Mouse (Mus musculus) splenic B cell, adult 2 months (primary cell): ENCODE measurements around the gene Smlr1.

Experiments used
- DNase-seq: peaks from one replicate; pipeline ENCODE4 v3.0.0-alpha.2; 2011; ENCODE audit warnings: low read depth, low spot score
- H3K27me3 ChIP-seq: 2 replicates; pipeline ENCODE4 v1.6.1; 2012; ENCODE audit warnings: mild to moderate bottlenecking, low read length, moderate library complexity, mixed read lengths; ENCODE audit not compliant: control insufficient read depth, poor library complexity, insufficient read depth, severe bottlenecking
- H3K36me3 ChIP-seq: 2 replicates; pipeline ENCODE4 v1.6.1; 2012; ENCODE audit warnings: mild to moderate bottlenecking, low read length, moderate library complexity, mixed read lengths; ENCODE audit not compliant: control insufficient read depth, poor library complexity, insufficient read depth, severe bottlenecking

Gene Smlr1

DNA sequence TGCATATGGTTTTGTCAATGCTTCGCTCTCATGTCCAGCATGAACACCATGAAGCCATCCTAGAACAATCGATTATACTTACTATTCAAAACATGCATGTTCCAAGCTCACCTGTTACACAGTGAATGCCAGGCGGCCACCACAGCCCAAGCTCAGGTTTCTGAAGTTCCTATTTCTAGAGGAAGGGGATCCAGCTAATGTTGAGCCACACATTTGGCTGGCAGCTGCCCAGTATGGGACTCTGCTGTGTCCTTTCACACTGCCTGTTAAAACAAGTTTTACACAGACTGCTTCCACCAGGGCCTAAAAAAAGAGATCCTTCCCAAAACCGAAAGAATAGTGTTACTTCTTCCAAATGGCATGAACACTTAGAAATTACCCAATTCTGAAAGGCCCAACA, 9.4 kb downstream of the Smlr1 start:
- no peaks in the 10 kb centered on the region for H3K27me3 ChIP-seq
- H3K36me3 ChIP-seq = peaks cover 4% of the 10 kb centered on the region; the same call in 1 of the 2 replicates
- DNase-seq = no peak

GRCm38 (mm10) chr10:25526156-25526555, 9.9 kb downstream of the Smlr1 start:
- no peaks in the 10 kb centered on the region for H3K27me3 ChIP-seq
- no peak for DNase-seq
- peaks cover 4% of the 10 kb centered on the region; the same call in 1 of the 2 replicates for H3K36me3 ChIP-seq

GRCm38 (mm10) chr10:25523727-25524126, 12.3 kb downstream of the Smlr1 start:
- Histone ChIP-seq H3K36me3 (peaks cover 6% of the 10 kb centered on the region), H3K27me3 (no peaks in the 10 kb centered on the region)
- DNase-seq = no peak

DNA sequence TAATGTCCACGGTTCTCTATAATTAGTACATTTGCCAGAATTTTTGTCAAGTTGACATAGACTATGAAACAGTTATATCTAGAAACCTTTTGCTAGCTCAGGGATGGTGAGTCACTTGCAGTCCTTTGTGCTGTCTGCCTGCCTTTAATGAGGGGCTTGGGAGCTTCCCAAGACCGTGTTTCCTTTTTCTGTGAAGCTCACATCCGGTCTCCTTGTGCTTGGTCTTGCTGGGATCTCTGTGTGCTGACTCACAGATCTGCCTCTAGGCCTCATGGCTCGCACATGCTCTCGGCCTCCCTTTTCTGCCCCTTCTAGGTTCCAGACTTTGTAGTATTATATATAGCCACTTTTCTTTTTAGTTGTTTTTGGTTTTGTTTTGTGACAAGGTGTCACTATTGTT, 15.6 kb downstream of the Smlr1 start:
- Histone ChIP-seq H3K27me3 (no peaks in the 10 kb centered on the region), H3K36me3 (peaks cover 10% of the 10 kb centered on the region)
- no peak for DNase-seq

DNA sequence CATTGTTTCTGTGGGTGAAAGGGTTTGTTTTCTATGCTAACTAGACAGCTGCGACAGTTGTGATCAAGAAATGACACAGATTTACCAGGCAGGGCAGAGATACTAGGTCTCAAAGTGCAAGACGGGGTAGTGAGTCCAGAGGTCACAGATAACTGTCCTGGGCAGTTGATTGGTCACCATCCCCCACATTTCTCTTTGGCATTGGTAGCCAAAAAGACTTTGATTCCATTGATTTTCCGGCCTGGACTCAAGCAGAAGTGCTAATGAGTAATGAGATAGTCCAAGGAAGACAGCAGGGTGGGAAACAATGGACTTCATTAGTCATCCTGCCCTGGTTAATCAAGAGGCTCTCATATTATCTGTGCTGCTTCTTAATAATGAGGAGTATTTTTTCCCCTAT, 16.1 kb downstream of the Smlr1 start:
- no peak for DNase-seq
- peaks cover 10% of the 10 kb centered on the region for H3K36me3 ChIP-seq
- H3K27me3 ChIP-seq = no peaks in the 10 kb centered on the region

GRCm38 (mm10) chr10:25513821-25514220, 22.2 kb downstream of the Smlr1 start:
- H3K36me3 ChIP-seq = 0 out of 2 replicates have a peak, but pooled peaks cover 4% of the 10 kb centered on the region
- no peak for DNase-seq

GRCm38 (mm10) chr10:25503250-25503649, 32.8 kb downstream of the Smlr1 start:
- Histone ChIP-seq H3K27me3 (no peaks in the 10 kb centered on the region), H3K36me3 (peaks cover 8% of the 10 kb centered on the region)
- no peak for DNase-seq

More at GRCm38 (mm10) chr10:25513821-25514220, 22.2 kb downstream of the Smlr1 start:
- H3K27me3 ChIP-seq = no peaks in the 10 kb centered on the region

GRCm38 (mm10) chr10:25499323-25500071, 36.6 kb downstream of the Smlr1 start:
- H3K27me3 ChIP-seq = no peaks in the 10 kb centered on the region

GRCm38 (mm10) chr10:25488456-25488855, 47.6 kb downstream of the Smlr1 start:
- DNase-seq = peak; percentile 80
- Histone ChIP-seq H3K27me3 (no peaks in the 10 kb centered on the region), H3K36me3 (peaks cover 7% of the 10 kb centered on the region)

More at GRCm38 (mm10) chr10:25499323-25500071, 36.6 kb downstream of the Smlr1 start:
- H3K36me3 ChIP-seq = peaks cover 4% of the 10 kb centered on the region
- no peak for DNase-seq

DNA sequence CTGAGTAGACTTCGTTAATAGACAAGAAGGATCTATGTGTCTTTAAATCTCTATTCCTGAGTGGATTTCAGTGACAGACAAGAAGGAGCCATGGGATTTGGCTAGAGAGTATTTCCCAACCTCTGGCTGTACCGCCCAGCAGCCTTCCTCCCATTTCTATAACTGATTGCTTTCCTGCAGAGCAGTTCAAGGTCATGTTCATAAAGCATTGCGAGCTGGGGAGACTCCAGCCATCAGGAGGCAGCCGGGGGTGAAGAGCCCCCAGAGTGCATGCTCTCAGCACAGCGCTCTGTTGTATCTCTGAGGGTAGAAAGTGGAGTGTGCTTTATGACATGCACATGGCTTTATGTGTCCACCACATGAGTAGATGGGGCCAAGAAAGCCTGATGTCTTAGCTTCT, 53.3 kb downstream of the Smlr1 start:
- Histone ChIP-seq H3K36me3 (peaks cover 4% of the 10 kb centered on the region), H3K27me3 (no peaks in the 10 kb centered on the region)
- no peak for DNase-seq

- Histone ChIP-seq H3K36me3 (peaks cover 4% of the 10 kb centered on the region), H3K27me3 (no peaks in the 10 kb centered on the region)
- no peak for DNase-seq
Observed at GRCm38 (mm10) chr10:25479716-25480115, 56.4 kb downstream of the Smlr1 start.
